Mouse (Mus musculus) neural tube, embryonic 10.5 days (tissue): ENCODE measurements around the gene Pgghg.
"Not testable (repeated sequence)": the region's sequence is repeated elsewhere in the genome, so short reads cannot be mapped to it uniquely, and the experiment has no call there.

Experiments
- DNase-seq: peaks from one replicate; pipeline ENCODE4 v3.0.0-alpha.2; 2017; ENCODE audit warnings: low spot score; ENCODE audit errors: extremely low spot score

Gene Pgghg

DNA sequence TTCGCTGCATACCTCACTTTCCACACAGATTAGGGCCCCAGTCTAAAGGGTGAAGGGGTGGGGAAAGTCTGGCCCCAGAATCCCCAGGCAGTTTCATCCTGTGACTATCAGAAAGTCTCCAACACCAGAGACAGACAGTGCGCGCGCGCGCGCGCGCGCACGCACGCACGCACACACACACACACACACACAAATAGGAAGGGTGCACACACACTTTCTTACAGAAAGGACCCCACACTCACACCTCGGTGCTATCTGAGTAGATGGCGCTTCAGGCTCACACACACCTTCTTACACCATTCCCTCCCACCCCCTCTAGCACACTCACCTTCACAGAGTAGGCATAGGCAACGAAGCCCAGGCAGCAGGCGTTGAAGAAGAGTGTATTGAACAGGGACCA lies 14.2 kb downstream of the Pgghg start:
- DNase-seq, result peak; percentile 42

DNA sequence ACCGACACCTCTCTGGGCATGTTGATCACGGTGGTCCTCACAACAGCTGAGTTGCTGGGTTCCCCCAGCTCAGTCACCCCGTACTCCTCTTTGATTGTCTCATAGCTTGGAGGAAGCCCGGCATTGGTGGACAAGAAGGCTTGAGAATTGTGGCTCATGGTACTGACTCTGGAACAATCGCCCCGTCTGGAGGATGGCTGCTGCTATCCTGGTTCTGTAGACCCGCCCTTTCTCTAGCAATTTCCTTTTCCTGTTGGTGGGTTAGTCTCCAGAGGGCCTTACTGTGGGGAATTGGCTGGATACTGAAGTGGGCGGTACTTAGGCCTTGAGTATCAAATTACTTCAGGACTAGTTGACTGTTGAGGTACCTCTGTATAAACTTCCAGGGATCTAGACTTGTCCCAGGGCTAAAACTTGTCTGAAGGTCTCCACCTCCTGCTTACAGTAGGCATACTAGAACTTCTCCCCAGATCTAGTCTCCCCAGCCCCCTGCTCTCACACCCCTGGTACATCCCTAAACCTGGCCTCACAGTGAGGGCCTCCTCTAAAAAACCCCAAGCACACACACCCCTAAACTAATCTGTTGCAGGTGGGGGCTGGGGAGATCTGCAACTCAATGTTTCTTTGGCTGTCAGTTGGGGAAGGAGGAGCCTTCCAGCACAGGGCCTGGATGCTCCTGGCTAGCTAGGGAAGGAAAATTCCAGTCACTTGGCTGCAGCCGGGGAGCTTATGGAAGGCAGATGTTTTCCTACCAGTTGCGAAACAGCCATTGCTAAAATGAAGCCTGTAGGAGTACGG lies 14.8 kb downstream of the Pgghg start, which contains the start of the genes Gm45717 and Ifitm2:
Gene Gm45717, minus strand, starts transcription at position 180 of the 798 bp plus-strand sequence.
Gene Ifitm2, minus strand, starts transcription at position 230 of the 798 bp plus-strand sequence.
- peak; percentile 54 for DNase-seq

DNA sequence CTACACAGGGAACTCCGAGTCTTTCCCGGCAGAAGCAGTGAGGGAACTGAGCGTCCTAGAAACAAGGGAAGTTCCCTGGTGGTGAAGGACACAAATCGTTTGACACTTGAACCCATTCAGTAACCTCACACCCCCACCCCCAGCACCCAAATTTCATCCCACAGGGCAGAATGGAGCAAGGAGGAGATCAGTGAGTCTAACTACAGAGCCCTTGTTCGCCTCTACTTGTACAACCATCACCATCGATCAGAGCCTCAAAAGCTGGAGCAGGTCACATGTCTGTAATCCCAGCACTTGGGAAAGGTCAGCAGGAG lies 15.3 kb downstream of the Pgghg start:
- DNase-seq, result no peak

DNA sequence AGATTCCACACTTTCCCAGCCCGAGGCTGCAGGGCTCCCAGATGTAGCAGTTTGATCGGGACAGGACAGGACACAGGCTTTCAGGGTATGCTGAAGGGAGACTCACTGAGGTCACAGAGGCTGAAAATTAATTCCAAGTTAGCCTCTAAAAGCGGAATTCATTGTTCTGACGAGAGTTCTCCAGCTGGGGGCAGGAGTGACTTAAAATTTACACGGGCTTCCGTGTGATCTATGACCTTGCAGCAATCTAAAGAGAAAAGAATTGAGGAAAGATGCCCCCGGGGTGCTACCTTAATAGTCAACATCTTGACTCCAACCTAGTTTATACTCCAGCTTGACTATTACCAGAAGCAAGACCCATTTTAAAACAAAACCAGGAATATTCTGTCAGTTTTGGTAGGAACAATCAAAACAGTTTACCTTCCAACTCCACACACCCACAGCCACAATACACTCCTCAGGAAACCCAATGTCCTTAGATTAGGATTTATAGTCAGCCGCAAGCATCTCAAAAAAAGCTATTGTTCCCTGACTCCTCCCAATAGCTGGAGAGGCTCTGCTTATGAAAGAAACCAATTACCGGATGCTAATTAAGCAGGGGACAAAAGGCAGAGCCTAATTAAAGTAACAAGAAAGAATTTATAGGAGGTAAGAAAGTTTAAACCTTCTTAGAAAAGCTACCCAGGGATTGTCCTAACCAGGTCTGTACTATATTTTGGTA lies 18.1 kb downstream of the Pgghg start:
- no peak for DNase-seq

- no peak for DNase-seq
These were observed 18.8 kb downstream of the Pgghg start for GRCm38 (mm10) chr7:140960026-140960425.

DNA sequence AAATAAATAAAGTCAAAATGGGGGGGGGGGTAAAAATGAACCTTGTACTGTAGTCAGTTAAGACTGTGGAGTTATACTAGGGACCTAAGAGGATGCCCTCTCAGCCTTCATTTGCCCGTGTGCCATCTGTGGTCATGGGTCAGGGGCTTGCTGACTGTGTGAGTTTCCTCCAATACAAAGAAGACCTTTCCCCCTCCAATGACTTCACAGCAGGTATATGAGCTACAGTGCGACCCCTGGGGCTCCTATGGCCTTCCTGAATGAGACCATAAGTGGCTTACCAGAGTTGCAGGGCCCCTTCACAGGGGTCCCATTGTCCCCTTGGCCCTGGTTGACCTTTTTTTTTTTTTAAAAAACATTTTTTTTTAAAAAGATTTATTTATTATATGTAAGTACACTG lies 20.2 kb downstream of the Pgghg start:
- no peak for DNase-seq

DNA sequence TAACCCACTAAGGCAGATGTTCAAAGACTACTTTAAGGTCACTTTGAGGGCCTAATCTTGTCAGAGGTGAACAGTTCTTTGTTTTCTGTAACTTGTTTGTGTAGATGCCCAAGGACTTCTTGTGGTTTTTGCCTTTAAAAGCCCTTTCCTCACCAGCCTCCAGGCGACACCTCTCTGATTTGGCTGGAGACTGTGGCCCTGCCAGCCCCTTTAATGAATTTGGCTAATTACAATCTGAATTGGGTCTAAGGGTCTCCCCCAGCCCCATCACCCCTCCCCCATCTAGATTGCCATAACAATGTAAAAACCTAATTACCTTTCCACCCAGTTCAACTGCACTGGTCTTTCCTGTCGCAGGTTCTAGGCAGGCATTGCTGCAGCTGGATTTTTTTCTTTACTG lies 21.5 kb downstream of the Pgghg start:
- DNase-seq, result no peak

DNA sequence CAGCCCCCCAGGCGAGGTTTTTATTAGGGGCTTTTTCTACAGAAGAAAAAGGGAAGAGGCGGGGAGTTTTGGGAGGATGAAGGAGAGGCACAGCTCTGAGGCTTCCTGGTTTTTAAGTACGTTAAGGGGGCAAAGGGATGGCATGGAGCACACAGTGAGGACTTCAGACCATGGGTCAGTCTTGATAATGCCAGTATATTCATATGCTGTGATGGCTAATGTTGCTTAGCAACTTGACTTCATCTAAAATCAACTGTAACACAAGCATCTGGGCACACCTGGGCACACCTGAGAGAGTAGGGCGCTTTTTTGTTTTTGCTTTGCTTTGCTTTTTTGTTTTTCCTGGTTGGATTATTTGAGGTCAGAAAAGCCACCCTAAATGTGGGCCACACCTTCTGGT lies 25.7 kb downstream of the Pgghg start, which contains the start of gene Ifitm1:
Gene Ifitm1, plus strand, starts transcription at position 301 of the 400 bp plus-strand sequence.
- no peak for DNase-seq

DNA sequence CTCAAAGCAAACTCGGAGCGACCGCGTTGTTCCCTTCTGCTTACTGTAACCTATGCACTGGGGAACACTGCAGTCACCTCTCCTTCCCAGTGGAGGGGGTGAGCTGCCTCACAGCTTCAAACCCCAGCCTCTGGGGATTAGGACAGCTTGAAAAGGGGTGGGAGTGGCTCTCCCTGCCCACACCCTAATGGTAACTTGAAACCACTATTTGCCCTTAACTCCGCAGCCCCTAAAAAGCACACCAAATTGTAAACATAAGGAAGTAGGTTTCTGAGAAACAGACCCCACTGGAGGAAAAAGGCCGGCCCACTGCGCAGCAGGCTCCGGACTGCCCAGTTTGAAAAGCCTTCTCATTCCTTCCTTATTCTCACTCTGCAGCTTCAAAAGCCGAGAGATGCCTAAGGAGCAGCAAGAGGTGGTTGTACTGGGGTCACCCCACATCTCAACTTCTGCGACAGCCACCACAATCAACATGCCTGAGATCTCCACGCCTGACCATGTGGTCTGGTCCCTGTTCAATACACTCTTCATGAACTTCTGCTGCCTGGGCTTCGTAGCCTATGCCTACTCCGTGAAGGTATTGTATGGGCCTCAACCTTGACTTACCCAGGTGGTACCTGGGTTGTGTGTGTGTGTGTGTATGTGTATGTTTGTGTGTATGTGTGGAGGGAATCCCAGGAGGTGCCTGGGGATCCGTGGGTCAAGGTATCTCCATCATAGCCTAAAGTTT lies 26.8 kb downstream of the Pgghg start:
- DNase-seq, result no peak

- not testable (repeated sequence) for DNase-seq
These were observed 27.5 kb downstream of the Pgghg start for GRCm38 (mm10) chr7:140968710-140969109.

DNA sequence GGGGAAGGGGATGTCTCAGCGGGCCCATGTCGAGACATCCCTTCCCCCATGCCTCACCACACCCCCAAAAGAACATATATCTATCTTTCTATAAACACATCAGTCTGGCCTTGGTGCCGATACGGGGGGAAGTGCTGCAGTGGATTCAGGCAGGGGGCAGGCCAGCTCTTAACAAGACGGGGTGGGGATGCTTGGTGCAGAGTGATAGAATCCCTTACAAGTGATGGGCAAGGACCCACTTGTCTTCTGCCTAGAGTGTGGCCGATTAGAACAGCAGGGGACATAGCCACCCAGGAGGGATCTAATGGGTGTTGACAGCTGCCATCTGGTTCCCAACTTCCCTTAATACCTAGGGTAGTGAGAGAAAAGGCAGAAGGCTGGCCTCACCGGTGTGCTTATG lies 29.7 kb downstream of the Pgghg start:
- DNase-seq, result no peak

- no peak for DNase-seq
These were observed 30.4 kb downstream of the Pgghg start for GRCm38 (mm10) chr7:140971479-140972171.

DNA sequence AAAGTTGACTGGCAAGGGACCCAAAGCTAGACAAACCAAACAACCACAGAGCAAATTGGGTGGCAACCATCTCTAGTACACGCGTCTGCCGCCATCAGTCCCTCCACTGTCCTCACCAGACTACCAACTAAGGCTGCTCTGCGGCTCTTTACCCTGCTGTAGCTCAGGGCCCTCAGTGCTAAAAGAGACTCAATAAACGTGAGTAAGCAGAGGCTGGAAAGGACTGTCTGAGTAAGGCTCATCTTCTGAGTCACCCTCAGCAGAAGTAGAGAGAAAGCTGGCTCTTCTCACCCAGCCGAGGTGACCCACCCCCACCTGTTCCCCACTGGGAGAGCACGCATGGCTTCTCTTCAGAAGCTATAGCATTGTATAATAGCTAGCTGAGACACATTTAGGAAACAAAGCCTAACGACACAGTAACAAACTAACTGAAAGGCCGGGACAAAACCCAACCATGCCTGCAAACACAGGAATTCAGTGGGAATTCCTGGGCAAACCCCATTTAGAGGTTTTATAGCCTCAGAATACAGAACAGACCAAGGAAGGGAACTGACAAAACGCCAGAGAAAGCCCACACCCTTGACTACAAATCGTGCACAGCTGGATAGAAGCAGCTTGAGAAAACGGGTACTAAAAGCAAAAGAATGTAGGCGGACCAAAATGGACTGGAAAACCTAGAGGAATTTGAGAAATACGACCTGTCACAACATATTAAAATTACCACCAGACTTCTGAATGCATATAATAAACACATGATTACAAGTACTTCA lies 32.4 kb downstream of the Pgghg start:
- no peak for DNase-seq

- no peak for DNase-seq
These were observed 33.7 kb downstream of the Pgghg start for GRCm38 (mm10) chr7:140974940-140975339.

DNA sequence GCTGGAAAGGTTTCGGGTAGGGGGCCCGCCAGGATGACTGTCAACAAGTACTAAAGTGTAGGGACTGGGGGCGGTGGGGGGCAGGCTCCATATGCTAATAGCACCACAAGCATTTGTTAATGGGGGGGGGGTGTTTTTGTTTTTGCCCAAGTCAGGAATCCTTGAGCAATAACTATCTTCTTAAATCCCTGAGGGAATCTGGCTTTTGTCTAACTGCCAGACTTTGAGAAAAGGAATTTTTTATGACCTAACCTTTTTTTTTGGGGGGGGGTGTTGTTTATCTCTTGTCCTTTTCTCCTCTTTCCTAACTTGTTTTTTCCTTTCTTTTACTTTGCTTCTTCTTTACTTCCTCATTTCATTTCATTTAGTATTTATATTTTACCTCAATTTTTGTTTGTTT lies 34.3 kb downstream of the Pgghg start:
- DNase-seq, result no peak

DNA sequence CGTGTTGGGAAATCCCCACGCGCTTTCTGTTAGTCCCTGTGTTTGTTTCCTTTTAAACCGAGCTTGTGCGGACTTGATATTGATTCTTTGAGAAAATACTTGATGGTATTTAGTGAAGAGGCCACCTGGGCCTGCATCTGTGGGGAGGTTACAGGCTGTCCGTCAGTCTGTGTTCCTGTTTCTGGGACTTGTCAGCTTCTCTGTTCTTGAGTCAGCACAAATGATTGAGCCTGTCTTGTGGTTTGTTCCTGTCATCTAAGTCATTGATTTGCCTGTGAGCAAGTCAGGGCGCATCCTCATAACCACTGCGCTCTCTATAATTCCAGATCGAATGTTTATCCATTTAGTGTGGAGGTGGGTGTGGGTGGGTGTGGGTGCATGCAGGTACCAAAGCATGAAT lies 35.5 kb downstream of the Pgghg start:
- DNase-seq, result not testable (repeated sequence)

DNA sequence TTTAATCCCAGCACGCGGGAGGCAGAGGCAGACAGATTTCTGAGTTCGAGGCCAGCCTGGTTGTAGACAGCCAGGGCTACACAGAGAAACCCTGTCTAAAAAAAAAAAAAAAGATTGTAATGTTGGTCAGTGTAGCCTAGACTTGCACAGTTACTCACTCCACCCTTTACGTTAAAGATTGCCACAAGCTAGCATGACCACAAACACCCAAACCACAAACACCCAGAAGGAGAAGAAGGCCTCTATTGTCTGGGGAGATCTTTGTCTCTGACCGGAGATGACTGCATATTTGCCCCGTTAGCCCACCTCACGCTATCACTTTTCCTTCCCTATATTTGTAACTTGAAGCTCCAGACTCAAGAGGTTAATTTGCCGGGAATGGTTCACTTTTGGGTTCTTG lies 40.5 kb downstream of the Pgghg start:
- DNase-seq, result no peak

- DNase-seq, result no peak
These were observed 41.8 kb downstream of the Pgghg start for GRCm38 (mm10) chr7:140982971-140983370.

GRCm38 (mm10) chr7:140987182-140988138 lies 46.3 kb downstream of the Pgghg start:
- DNase-seq, result no peak

- DNase-seq, result no peak
These were observed 47.8 kb downstream of the Pgghg start for GRCm38 (mm10) chr7:140989022-140989421.
